Mouse (Mus musculus) layer of hippocampus, postnatal 14 days (tissue): ENCODE measurements at regions not wholly inside any gene's neighbourhood (a gene's known extent, or its start where the extent isn't known, plus 50 kb on each side); places are given as distances from the start of the nearest gene placed in this dataset.
A peak's percentile ranks its signal among the peaks of the same experiment; 100 is the strongest.

Experiments used
- DNase-seq, 2 experiments: peaks; one replicate each; pipeline ENCODE4 v3.0.0; 2021 to 2022; ENCODE audit warnings: low spot score in 2 of 2, mixed read lengths in 1 of 2

DNA sequence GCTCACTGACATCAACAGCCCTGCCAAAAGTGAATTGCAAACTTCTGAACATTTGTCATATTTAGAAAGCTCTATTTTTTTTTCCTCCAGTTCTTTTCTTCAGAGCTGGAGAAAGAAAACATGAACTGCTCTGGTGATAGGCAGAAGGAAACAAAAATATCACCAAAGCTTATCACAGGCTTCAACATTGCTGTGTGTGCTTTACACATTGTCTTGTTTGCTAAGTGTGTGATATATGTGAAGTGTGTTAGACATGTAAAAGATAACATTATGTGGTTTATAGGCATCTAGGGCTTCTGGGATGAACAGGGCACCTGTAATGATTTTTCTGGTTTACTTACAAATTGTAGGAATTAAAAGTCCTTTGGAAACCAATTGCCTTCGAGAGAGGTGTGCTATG, 229.8 kb upstream of the Nrip1 start:
- DNase-seq, result no peak

DNA sequence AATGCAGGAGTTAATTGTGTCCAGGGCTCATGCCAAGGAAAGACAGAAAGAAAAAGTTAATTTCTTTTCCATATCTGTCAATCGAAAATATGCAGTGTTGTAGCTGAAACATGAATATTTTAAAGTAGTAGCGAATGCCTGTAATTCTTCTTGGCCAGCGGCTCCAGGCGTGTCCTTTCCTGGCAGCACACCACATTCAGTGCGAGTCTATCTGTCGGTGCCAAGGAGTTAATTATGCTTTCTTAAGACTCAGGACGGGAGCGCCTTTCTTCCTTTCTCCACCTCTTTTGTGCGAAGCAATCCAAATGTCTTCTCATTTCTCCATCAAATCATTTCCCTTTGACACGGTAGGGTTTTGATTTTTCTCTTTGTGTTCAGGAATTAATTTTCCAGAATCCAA, 226.5 kb upstream of the Nrip1 start:
- peak; percentile 4 to 8 for DNase-seq

- DNase-seq, result peak in 1 of 2 experiments; percentile 33
These were observed 218.5 kb upstream of the Nrip1 start for GRCm38 (mm10) chr16:76591956-76592768.

DNA sequence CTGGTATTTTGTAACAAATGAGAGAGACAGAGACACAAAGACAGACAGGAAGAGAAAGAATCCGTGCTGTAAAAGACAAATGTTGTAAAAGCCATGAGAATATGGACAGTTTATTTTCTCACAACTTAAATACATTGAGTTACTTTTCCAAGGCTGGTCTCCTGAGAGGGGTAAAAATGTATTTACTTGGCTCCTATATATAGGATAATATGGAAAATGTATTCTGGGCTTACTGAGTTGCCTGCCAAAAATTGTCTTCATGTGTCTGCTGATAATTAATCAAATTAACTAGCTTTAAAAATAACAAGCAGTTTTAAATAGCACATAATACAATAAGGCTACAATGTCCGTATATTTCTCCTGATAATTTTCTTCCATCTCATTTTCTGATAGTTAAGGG, 216.2 kb upstream of the Nrip1 start:
- no peak for DNase-seq

DNA sequence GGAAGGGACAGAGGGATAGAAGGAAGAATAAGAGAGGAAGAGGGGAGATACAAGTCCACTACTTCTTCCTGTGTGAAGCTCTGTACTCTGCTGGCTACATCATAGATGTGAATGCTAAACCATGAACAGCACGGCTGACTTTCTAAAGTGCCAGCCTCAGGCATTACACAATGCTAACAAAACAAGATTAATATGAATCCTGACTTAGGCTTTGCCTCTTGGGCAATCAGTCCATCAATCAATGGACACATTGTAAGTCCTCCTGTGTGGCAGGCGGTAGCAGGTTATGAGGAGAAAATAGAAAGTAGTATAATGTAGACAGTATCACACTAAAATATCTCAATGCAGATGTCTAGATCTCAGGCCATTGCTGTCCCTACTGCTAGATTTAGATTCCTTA, 203.6 kb upstream of the Nrip1 start:
- no peak for DNase-seq

DNA sequence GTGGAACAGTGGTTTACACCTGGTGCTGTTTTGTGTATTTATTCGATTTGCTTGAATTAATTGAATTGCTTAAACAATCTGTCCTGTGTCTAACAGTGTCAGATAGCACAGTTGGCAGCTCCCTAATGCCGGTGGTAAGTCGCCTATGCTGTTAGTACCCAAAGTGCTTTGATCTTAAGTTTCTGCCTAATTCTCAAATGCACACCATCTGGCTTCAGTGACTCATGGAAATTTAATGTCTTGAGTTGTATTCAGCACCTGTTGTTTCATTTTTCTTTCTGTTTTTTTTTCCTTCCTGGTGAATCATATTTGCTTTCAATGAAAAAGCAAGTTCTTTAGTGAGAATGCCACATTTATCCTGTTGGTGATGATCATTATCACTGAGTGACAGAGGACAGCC, 201.7 kb upstream of the Nrip1 start:
- DNase-seq, result peak in 1 of 2 experiments; percentile 34

DNA sequence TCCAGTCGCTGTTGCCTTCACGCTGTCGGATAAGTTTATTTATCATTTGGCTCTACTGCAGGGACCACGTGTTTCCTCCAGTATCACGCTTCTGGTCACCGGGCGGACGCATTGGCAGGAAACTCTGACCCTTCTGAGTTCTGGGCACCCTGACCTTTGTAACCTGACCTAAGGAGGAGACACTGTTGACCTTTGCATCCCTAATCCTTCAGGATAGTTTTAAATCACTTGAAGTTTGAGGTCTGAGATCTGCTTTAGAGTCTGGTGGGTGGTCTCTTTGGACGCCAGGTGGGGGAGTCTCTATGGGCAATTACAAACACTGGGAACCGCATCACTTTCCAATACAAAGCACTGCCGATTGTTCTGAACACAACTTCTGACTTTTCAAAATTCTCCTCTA, 192.6 kb upstream of the Nrip1 start:
- DNase-seq, result no peak

DNA sequence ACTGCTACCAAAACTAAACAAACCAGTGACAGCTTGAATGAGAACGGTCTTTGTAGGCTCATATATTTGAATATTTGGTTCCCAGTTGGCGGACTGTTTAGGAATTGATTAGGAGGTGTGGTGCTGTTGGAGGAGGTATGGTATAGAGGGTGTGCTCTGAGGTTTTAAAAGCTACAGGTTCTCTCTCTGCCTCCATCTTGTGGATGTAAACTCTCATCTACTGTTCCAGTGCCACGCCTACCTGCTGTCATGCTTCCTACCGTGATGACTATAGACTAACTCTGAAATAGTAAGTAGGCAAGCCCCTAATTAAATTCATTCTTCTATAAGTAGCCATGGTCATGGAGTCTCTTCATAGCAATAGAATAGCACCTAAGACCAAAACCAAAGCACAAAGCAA, 181.2 kb upstream of the Nrip1 start:
- DNase-seq, result no peak

- no peak for DNase-seq
These were observed 176.0 kb upstream of the Nrip1 start for GRCm38 (mm10) chr16:76549628-76550027.

DNA sequence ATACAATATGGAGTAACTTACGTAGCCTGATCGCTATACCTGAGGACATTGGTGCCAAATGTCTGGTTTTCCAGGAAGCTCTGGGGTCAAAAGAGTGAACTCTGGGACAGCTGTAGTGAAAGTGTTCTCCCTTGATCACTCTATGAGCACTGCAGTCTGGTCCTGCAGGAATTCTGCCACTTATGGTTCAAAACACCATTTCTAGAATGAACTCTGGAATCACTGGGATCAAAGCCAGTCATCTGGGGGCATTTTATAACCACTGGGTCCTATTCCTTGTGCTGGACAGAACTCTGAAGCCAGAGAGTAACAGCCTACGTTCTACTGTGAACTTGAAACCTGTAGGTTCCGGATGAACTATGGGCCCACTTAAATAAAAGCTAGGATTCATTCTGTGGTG, 173.5 kb upstream of the Nrip1 start:
- no peak for DNase-seq

- no peak for DNase-seq
These were observed 173.0 kb upstream of the Nrip1 start for GRCm38 (mm10) chr16:76546632-76547031.

- DNase-seq, result no peak
These were observed 172.3 kb upstream of the Nrip1 start for GRCm38 (mm10) chr16:76545942-76546341.

- DNase-seq, result no peak
These were observed 171.3 kb upstream of the Nrip1 start for GRCm38 (mm10) chr16:76544972-76545371.

DNA sequence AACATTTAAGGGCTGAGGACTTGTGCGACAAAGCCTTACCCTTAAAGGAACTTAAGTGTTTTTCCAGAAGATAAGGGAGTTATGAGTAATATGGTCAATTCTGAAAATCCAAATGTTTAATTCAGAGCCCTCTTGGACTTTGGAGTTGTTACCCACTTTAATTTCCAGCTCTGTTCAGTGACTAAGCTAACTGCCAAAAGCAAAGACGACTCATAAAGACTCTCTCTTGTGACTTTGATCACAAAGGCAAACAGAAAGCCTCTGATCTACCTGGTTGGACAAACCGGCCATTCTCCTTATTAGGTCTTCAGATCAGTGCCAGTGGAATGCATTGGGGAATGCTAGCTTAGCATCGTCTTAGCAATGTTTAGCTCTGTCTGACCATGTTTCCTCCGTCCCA, 167.3 kb upstream of the Nrip1 start:
- DNase-seq, result no peak

GRCm38 (mm10) chr16:76540328-76540923, 166.8 kb upstream of the Nrip1 start:
- no peak for DNase-seq

DNA sequence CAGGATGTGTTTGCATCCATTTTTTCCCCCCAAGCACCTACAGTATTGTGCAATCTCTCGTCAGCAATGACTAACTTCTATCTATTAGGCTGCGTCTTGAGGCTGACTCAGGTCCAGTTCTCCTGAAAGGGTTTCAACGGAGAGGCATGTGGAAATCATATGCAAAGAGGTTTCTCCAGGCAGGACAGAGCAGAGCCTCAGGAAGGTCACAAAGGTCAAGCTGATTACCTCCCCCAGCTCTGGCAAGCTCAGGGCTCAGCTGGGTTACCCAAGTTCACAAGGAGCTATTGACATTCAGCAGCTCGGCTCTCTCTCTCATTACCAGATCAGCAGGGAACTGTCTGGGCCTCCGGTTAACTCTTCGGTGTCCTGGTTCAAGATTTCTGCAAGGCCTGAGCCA, 166.0 kb upstream of the Nrip1 start:
- DNase-seq, result peak in 1 of 2 experiments; percentile 9

- no peak for DNase-seq
These were observed 164.2 kb upstream of the Nrip1 start for GRCm38 (mm10) chr16:76537871-76538270.

DNA sequence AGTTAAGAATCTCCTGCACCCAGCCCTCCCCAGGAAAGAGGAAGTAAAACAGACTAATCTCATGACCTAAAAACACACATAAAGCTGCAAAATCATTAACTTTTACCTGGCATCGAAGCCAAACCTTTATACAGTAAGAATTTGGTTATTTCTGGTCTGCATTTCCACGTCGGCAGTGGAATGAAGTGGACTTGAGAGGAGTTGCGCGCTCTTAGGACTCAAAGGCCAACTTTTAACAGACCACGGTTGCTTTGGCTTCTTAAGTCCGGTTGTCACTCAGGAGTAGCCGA, 159.2 kb upstream of the Nrip1 start:
- no peak for DNase-seq

DNA sequence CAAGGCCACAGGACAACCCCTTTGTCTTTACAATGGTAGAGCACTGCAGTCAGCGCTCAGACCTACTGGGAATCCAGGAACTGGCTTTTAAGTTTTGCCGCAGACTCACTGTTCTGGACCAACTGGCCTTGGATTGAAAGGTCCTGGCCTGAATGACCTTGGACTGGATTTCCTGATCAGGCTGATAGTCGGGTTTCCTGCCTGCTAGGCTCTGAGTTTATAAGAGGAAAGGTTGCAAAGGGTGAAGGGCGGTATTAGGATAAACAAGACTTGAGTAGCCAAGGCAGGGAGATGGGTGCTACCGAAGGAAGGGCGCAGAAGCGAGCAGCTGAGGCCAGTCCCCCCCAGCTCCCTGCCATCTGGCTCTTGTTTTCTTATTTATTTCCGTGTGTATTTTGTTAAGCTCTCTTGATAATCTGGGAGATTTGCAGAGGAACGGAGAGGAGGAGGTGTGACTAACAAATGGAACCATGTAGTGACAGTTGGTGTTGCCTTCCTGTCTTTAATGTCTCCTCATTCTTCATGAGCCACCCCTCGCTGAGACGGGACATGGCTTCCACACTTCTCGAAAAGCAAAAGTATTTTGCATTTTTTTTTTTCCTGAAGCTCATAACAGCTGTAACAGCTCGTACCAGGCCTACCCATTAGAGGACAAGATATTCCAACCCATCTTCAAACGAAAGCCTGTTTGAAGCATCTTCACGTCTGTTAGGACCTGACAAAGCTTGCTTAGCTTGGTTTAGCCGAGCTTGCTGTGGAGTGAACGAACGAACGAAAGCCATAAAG, 158.7 kb upstream of the Nrip1 start:
- DNase-seq, result no peak

- no peak for DNase-seq
These were observed 157.3 kb upstream of the Nrip1 start for GRCm38 (mm10) chr16:76530886-76531285.

- DNase-seq, result no peak
These were observed 156.0 kb upstream of the Nrip1 start for GRCm38 (mm10) chr16:76529613-76530012.
